Mouse (Mus musculus) myocyte (in vitro differentiated cells): ENCODE measurements around the gene Zfp131. TPM values are rescaled to one million over a fixed set of nuclear protein-coding genes. Genes with fewer than 3 reads are reported as not detected.
"Not testable (repeated sequence)": the region's sequence is repeated elsewhere in the genome, so short reads cannot be mapped to it uniquely, and the experiment has no call there.

Experiments
- H3K27me3 ChIP-seq: one replicate; pipeline ENCODE4 v1.6.1; 2011; ENCODE audit not compliant: control insufficient read depth, insufficient read depth, insufficient read length
- H3K36me3 ChIP-seq: one replicate; pipeline ENCODE4 v1.6.1; 2011; ENCODE audit not compliant: control insufficient read depth, insufficient read depth
- H3K4me2 ChIP-seq: one replicate; pipeline ENCODE4 v1.6.1; 2011; ENCODE audit warnings: low read depth, control low read depth
- H3K4me3 ChIP-seq: one replicate; pipeline ENCODE4 v1.5.1; 2011; ENCODE audit warnings: mild to moderate bottlenecking, control low read depth, moderate library complexity
- H3K79me2 ChIP-seq: one replicate; pipeline ENCODE4 v1.6.1; 2011; ENCODE audit not compliant: control insufficient read depth, insufficient read depth
- H3ac ChIP-seq: one replicate; pipeline ENCODE4 v1.6.1; 2011; ENCODE audit not compliant: control insufficient read depth, insufficient read length
- CEBPB ChIP-seq: IDR thresholded peaks from 2 replicates; pipeline ENCODE4 v1.6.1; 2011; ENCODE audit warnings: mild to moderate bottlenecking, moderate library complexity; ENCODE audit not compliant: poor library complexity, insufficient read depth, severe bottlenecking
- E2F4 ChIP-seq: IDR thresholded peaks from one replicate; pipeline ENCODE4 v1.6.1; 2011; ENCODE audit warnings: mild to moderate bottlenecking, control low read depth, moderate library complexity; ENCODE audit not compliant: insufficient read depth
- MYOG ChIP-seq, 3 experiments: IDR thresholded peaks; one replicate each; pipeline ENCODE4 v1.6.1; 2011; ENCODE audit warnings: control low read depth in 2 of 3, low read depth in 2 of 3, mild to moderate bottlenecking in 2 of 3; ENCODE audit not compliant: insufficient read length in 2 of 3, control insufficient read depth in 1 of 3, insufficient read depth in 1 of 3
- POLR2A ChIP-seq: IDR thresholded peaks from one replicate; pipeline ENCODE4 v1.6.1; 2011; ENCODE audit warnings: low read depth, mild to moderate bottlenecking, control low read depth, moderate library complexity; ENCODE audit not compliant: insufficient read length
- POLR2AphosphoS2 ChIP-seq: IDR thresholded peaks from one replicate; pipeline ENCODE4 v1.6.1; 2011; ENCODE audit warnings: low read depth, control low read depth; ENCODE audit not compliant: insufficient read length
- TCF12 ChIP-seq: IDR thresholded peaks from one replicate; pipeline ENCODE4 v1.6.1; 2011; ENCODE audit warnings: mild to moderate bottlenecking, control low read depth; ENCODE audit not compliant: poor library complexity, insufficient read depth, severe bottlenecking
- USF1 ChIP-seq: IDR thresholded peaks from one replicate; pipeline ENCODE4 v1.6.1; 2011; ENCODE audit warnings: low read depth, mild to moderate bottlenecking, control low read depth, moderate library complexity
- polyA plus RNA-seq: library from polyadenylated mRNA; unstranded; fragments of >200 nt; fragmentation: generic; extraction: Trizol; gene quantifications from one replicate; pipeline ENCODE4 v1.2.1, GENCODE M21; 2012; ENCODE audit warnings: missing spikeins

The Zfp131 gene
- polyA plus RNA-seq: 9.1 TPM

GRCm38 (mm10) chr13:119790761-119791579 lies at the start of gene Zfp131:
Gene Zfp131 (minus strand): TSS chr13:119790889.
- Histone ChIP-seq H3K27me3 (no peaks in the 10 kb centered on the region), H3ac (peak within 1 kb of the TSS; percentile 97), H3K4me2 (peak within 1 kb of the TSS; percentile 79), H3K79me2 (peaks cover 23% of the 10 kb centered on the region), H3K36me3 (peaks cover 18% of the 10 kb centered on the region), H3K4me3 (peak within 1 kb of the TSS; percentile 77)
- TF ChIP-seq POLR2A (peak; percentile 84), MYOG (IDR thresholded peaks at IDR 0.05; ENCODE audit: control insufficient read depth in 1 of 3, insufficient read depth in 1 of 3, insufficient read length in 2 of 3, low read depth in 2 of 3) (peak in 1 of 3 experiments; percentile 2), TCF12 (no peak), POLR2AphosphoS2 (peak; percentile 72), CEBPB (no peak), USF1 (peak; percentile 2)

- H3K27me3 ChIP-seq, H3K79me2 ChIP-seq, H3K4me2 ChIP-seq, H3K36me3 ChIP-seq, H3K4me3 ChIP-seq, H3ac ChIP-seq: not testable (repeated sequence)
Measured at GRCm38 (mm10) chr13:119839982-119840381, 49.3 kb upstream of the Zfp131 start.

GRCm38 (mm10) chr13:119837719-119838337 lies 47.1 kb upstream of the Zfp131 start:
- H3K27me3 ChIP-seq, H3ac ChIP-seq, H3K4me2 ChIP-seq, H3K4me3 ChIP-seq, H3K36me3 ChIP-seq, H3K79me2 ChIP-seq: not testable (repeated sequence)

- not testable (repeated sequence) for H3K4me2 ChIP-seq, H3K36me3 ChIP-seq, H3K4me3 ChIP-seq, H3K27me3 ChIP-seq, H3K79me2 ChIP-seq, H3ac ChIP-seq
Measured at GRCm38 (mm10) chr13:119836324-119836811, 45.7 kb upstream of the Zfp131 start.

- H3K4me3 ChIP-seq, H3ac ChIP-seq, H3K36me3 ChIP-seq, H3K4me2 ChIP-seq, H3K27me3 ChIP-seq, H3K79me2 ChIP-seq: not testable (repeated sequence)
Measured at GRCm38 (mm10) chr13:119835320-119836056, 44.8 kb upstream of the Zfp131 start, which contains the start of gene D13Ertd608e. Gene D13Ertd608e (plus strand): TSS chr13:119836006.

- H3K79me2 ChIP-seq, H3ac ChIP-seq, H3K36me3 ChIP-seq, H3K27me3 ChIP-seq, H3K4me3 ChIP-seq, H3K4me2 ChIP-seq: not testable (repeated sequence)
Measured at GRCm38 (mm10) chr13:119830116-119830515, 39.4 kb upstream of the Zfp131 start, which contains the start of gene AF067063. Gene AF067063 (minus strand): TSS chr13:119830216.

- no peaks in the 10 kb centered on the region for H3K36me3 ChIP-seq
- H3ac ChIP-seq: no peak overlapping the region
- no peak overlapping the region for H3K4me2 ChIP-seq
- no peaks in the 10 kb centered on the region for H3K27me3 ChIP-seq
- no peak for TF ChIP-seq USF1
- no peak for TF ChIP-seq MYOG (IDR thresholded peaks at IDR 0.05; ENCODE audit: control insufficient read depth in 1 of 3, insufficient read depth in 1 of 3, insufficient read length in 2 of 3, low read depth in 2 of 3)
- TF ChIP-seq E2F4: no peak
- no peak overlapping the region for H3K4me3 ChIP-seq
- H3K79me2 ChIP-seq: no peaks in the 10 kb centered on the region
Measured at GRCm38 (mm10) chr13:119817579-119818206, 27.0 kb upstream of the Zfp131 start.
